Mouse (Mus musculus): ENCODE data around the gene Zfhx3.

Gene Zfhx3

DNA sequence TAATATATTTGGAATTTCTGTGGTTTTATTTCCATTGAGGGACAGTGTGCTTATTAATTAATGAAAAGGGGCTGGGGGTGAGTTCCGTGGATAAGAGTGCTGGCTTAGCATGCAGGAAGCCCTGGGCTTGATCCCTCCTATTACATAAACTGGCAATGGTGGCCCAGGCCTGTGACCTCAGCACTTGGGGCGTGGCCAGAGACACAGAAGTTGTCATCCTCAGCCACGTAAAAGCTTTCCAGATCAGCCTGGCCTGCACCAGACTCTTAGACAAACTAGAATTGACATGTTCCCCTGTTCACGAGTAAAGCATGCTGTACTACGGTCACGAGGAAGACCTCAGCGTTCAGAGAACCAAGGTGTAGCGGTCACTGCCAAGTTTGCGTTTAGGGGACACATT, 808.4 kb downstream of the Zfhx3 start:
- DNase-seq (ENCODE audit: low spot score): no peak

- DNase-seq (ENCODE audit: low spot score): no peak
Measured at GRCm38 (mm10) chr8:108754556-108754955, 812.1 kb downstream of the Zfhx3 start.

DNA sequence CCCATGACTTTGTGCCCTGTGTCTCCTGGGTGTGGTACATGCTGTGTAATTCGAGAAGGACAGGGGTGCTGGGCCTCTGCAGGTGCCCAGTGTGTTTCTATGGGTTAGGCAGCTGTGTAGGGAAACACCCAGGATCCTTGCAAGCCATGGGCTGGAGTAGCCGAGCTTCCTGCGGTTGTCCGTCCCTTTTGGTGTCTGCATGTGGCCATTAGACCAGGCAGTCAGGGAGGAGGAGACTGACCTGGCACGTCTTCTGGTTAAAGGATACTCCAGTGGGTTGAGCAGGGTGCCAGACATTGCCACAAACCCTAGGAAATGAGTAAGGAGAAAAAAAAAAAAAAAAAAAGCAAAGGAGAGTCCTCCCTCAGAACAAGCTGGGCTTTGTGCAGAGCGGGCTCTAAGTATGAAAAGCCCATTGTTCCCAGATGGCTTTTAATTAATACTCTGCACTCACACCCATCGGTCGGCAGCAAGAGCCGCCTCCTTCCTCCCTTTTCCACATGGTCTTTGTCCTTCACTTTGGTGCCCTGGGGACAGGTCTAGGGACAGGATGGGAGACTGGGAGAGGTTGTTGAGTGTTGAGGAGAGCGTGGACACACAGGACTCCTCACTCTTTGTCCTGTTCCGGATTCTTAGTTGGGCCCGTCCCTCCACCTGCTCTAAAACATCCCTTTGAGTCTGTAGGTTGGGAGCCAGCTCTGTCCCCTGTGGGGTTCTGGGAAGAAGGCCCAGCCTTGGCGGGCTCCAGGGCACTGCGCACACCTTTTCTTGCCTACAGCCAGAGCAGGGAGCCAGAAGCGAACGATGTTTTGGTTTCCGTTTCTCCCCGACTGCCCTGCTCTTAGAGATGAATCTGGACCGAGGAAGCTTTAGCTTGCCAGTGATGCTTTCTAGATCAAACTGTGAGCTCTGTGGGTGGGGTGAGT, 813.2 kb downstream of the Zfhx3 start:
- no peak for DNase-seq (ENCODE audit: low spot score)

DNA sequence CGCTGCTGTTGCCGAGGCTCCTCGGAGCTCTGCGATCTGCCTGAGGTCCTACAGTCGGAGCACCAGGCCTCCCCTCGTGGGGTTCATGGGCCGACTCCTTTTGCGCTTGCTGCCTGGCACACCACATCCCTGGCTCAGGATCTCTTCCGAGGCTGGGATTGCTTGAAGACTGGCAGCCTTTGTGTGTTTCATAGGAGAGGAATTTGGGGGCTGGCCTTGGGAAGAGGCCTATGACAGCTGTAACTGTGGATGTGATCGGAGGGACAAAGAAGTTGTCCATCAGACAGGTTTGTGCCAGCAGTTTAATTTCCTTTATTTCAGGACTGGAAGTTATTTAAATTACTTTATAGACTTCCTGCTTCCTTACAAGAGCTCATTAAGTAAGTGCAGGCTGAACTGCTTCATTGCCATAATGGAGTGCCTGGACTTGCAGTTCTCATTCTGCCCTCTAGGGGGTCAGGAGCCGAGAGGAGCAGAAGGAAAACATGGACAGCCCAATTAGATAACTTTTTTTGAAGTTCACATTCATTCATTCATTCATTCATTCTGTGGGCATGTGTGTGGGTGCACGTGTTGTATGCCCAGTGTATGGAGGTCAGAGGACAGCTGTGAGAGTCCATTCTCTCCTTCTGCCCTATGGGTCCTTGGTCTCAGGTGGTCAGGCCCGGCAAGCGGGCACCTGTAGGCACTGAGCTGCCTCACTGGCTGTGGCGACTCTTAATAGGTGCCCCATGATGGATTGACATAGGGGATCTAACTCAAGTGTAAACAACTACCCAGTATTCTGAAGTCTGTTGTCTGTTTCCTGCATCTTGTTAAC, 817.3 kb downstream of the Zfhx3 start:
- peak; percentile 86 for DNase-seq (ENCODE audit: low spot score)

DNA sequence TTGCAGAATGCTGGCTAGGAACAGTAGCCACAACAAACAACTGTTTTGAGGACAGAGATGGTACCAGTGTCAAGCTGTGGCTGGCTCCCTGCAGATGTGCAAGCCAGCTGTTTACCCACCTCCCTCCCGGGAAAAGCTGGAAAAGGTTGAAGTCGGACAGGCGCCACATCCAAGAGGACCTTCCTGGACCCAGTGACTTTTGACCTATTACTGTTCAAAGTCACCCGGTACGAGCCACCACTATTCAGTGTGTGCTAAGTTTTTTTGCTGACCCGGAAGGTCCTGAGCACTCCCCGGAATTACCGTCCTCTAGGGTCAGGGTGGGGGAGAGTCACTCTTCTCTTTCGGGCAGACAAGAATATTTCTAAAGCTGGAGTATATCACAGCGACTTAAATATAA, 818.3 kb downstream of the Zfhx3 start:
- no peak for DNase-seq (ENCODE audit: low spot score)

DNA sequence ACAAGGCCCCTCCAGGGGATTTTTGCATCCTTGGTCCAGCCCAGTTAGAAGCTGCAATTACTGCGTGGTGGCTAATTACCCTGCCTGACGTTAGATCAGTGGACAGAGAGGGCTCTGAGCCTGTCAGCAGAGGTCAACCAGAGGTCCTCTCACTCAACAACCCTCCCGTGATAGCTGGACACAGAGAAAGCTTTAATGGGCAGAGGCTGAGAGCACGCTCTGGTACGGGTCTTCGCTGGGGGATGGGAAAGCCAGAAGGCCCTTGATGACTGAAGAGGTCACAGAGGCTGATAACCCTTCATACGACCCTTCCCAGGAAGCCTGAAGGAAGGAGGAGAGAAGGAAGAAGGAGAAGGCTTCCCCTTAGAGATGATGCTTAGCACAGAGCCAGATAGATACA, 820.1 kb downstream of the Zfhx3 start:
- DNase-seq (ENCODE audit: low spot score): no peak

- no peak for DNase-seq (ENCODE audit: low spot score)
Measured at GRCm38 (mm10) chr8:108764403-108765194, 822.2 kb downstream of the Zfhx3 start.

DNA sequence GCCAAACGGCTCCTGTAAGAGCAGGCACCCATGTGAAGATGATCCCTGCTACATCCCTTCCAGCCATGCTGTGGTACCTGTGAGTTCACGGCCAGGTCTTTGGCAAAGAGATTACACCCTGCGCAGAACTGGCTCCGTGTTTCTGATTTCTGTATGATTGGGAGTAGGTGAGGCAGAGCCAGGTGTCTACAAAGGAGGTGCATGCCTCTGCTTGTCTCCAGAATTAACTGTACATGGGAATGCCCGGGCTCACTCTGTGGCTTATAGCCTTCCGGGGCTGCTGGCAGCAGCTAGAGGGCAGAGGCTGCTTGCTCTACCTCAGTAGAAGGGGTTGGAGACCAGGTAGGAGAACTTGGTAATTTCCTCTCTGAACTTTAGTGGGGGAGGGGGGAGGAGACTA, 823.7 kb downstream of the Zfhx3 start:
- no peak for DNase-seq (ENCODE audit: low spot score)

DNA sequence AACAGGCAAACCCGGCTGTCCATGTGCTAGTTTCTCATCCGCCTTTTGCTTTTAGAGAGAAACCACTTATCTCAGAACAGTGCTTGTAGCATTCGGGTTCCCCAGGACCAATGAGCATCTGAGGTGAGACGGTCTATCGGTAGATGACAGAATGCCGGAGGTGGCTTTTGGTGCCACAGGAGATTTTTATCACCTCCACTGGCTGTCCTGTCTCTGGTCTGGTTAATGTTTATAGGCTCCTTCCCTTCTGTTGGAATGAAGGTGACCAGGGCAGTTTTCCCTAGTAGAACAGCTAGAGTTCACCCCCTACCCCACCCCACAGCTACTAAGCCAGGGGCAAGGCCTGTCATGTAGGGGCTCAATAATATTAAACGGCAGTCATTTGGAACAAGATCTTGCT, 825.6 kb downstream of the Zfhx3 start:
- DNase-seq (ENCODE audit: low spot score): no peak

DNA sequence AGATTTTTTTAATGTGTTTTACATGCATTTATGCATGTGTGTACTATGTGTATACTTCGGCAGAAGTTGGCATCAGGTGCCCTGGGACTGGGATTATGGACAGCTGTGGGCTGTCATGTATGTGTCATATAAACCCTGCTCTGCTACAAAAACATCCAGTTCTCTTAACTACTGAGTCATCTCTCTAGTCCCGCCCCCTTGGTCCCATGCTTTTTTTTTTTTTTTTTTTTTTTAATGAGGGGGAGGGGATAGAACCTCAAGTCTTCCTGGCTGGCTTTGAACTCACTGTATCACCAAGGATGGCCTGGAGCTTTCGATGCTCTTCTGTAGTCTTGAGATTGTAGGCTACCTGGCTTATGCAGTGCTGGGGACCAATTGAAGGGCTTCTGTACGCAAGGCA, 827.9 kb downstream of the Zfhx3 start:
- no peak for DNase-seq (ENCODE audit: low spot score)

DNA sequence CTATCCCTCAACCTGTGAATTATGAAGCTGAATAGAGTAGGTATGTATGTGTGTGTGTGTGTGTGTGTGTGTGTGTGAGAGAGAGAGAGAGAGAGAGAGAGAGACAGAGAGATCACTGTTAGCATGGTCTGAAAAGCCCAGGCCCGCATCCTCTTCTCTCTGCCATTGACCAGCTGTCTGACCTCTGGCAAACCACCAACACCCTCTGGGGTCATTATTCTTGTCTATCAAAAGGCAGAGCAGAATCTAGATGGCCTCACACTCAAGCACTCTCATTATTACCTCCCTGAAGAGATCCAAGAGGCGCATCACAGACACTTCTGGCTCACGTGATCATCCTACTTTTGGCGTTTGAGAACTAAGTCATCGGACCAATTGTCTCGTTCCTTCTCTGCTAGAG, 831.0 kb downstream of the Zfhx3 start:
- DNase-seq (ENCODE audit: low spot score): no peak

DNA sequence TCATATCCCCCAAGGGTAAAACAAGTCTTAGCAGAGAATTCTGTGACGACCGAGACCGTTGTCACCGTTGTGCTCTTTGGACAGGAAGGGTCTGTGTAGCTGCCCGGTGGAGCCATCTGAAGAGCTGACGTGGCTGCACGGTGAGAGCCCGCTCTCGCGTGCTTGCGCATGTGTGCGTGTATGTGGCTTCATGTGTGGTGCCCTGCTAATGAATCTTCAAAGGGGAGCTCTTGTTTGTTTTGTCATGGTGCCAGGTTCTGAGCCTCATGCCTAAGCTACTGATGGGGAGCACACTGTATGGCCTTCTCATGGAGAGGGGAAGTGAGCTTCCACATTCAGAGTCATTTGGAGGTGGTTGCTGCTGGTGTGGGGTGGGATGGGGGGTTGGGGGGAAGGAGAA, 835.6 kb downstream of the Zfhx3 start:
- DNase-seq (ENCODE audit: low spot score): no peak

DNA sequence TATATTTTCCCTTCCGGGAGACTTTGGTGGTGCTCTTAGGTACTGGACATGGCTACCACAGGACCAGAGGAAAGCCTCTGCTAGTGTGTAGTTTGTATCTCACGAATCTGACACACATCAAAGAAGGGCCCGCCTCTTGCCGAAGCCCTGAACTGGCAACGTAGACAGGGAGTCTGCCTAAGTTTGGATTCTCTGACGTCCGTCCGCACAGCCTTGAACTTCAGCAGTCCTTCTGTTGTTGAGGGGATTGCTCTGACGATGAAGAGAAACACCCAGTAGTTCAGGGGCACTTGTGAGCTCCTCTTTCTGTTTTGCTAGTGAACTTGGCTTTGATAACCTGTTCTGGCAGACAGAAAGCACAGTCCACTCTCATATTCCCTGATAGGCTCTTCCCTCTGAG, 836.1 kb downstream of the Zfhx3 start:
- DNase-seq (ENCODE audit: low spot score): no peak

GRCm38 (mm10) chr8:108780766-108781165, 838.3 kb downstream of the Zfhx3 start:
- DNase-seq (ENCODE audit: low spot score): no peak

DNA sequence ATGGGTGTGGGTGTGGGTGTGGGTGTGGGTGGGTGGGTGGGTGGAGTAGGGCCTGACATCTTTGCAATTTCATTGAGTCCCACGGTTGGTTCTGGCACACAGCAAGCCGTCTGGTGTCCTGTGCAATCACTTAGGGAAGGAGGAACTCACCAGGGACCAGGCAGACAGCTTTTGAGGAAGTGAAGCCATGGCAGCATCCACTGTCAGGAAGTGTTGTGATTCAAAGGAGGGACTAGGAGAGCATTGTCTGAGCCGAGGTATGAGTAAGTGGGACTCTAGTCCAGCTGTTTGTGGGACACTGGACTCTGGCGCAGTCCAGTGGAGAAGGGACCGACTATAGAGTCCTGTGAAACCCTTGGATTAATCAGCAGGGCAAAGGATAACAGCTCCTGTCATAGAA, 838.7 kb downstream of the Zfhx3 start:
- no peak for DNase-seq (ENCODE audit: low spot score)

- DNase-seq (ENCODE audit: low spot score): no peak
Measured at GRCm38 (mm10) chr8:108783155-108783554, 840.7 kb downstream of the Zfhx3 start.

GRCm38 (mm10) chr8:108788156-108788761, 845.8 kb downstream of the Zfhx3 start:
- DNase-seq (ENCODE audit: low spot score): no peak

DNA sequence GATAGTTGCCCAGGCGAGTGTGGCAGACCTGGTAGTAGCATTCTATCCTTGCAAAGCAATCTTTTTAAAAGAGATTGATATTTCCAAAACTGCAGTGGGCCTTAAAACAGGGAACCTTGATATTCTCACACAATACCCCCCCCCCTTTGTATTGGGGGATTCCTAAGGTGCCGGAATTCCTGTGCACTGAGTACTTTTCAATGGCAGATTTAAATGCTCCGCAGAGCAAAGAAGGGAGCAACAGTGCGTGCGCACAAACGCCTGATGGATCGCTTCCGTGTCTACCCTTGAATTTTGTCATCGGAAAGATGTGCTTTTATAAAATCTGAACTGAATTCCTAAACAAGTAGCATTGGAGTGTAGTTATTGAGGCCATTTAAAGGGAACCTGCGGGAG, 846.3 kb downstream of the Zfhx3 start:
- DNase-seq (ENCODE audit: low spot score): no peak

- DNase-seq (ENCODE audit: low spot score): peak; percentile 59
Measured at GRCm38 (mm10) chr8:108790559-108791293, 848.3 kb downstream of the Zfhx3 start.

DNA sequence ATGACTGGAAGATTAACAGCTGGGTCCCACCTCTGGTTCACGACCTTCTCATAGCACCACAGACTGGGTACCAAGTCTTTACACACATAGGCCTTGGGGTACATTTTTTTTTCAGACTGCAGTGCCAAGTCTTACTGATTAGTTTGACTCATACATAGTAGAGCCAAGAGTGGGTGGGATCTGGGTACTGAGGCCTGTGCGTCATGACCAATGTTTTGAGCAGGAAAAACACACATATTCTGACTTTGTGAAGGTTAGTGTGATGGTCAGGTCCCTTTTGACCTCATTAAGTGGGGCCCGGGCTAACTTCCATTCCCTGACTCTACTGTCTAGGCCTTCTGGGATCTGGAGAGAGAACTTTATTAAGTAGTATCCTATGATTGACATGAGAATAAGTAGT, 853.6 kb downstream of the Zfhx3 start:
- no peak for DNase-seq (ENCODE audit: low spot score)

DNA sequence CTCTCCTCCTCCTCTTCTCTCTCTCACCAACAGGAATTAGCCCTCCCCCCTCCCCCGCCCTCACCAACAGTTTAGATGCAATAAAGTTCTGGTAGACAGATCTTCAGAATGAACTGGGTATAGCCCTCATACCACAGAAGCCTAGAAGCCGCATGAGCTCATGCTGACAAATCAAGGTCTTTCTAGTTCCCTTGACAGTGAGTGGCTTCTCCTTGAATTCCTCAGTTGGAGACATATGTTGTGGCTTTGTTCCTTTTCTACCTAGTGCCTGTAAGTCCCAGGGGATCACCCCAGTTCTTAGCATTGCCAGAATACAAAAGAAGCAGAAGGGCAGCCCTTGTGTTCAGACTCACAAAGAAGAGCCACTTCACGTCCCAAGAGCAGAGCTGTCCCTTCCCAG, 854.4 kb downstream of the Zfhx3 start:
- DNase-seq (ENCODE audit: low spot score): no peak
